8 mouse cellular contexts compared by ENCODE assay signal in genomic region chr11:97936758-97937157, GRCm38 (mm10). TPM values are rescaled to one million over a fixed set of nuclear protein-coding genes. Genes with fewer than 3 reads are reported as not detected.
DNase-seq lines count a peak whose midpoint lies in the region; ATAC-seq and TF ChIP-seq lines count a peak whose summit lies in the region.

No protein-coding gene starts in this region.

- peak; percentile 88 to 94 (median 92) for TF ChIP-seq CTCF in MEL (IDR thresholded peaks at IDR 0.05 in 2 of 3, conservative IDR thresholded peaks at IDR 0.05 in 1 of 3; ENCODE audit: control insufficient read depth in 1 of 3, insufficient read depth in 1 of 3, low read depth in 2 of 3, low read length in 3 of 3, poor library complexity in 1 of 3, severe bottlenecking in 1 of 3)

- H3K36me3 ChIP-seq in intestine, embryonic 14.5 days (ENCODE audit: control insufficient read depth, insufficient read depth, low read length): no peaks in the 10 kb centered on the region
- H3K36me3 ChIP-seq in intestine, embryonic 15.5 days: no peaks in the 10 kb centered on the region
- H3K36me3 ChIP-seq in MEL (ENCODE audit: control insufficient read depth in 1 of 2, insufficient read depth in 2 of 2, low read length in 2 of 2): peaks cover 8 to 12% of the 10 kb centered on the region in 2 experiments
- no peaks in the 10 kb centered on the region for H3K36me3 ChIP-seq in myocyte (ENCODE audit: control insufficient read depth, insufficient read depth)

- H3K4me1 ChIP-seq in intestine, embryonic 14.5 days (replicated peaks; ENCODE audit: control insufficient read depth, insufficient read depth, low read length): no peaks in the 10 kb centered on the region
- H3K4me1 ChIP-seq in intestine, embryonic 15.5 days (replicated peaks): no peaks in the 10 kb centered on the region
- peaks cover 9% of the 10 kb centered on the region in 2 experiments for H3K4me1 ChIP-seq in MEL (ENCODE audit: control insufficient read depth in 1 of 2, insufficient read depth in 2 of 2, low read length in 2 of 2)

- TF ChIP-seq EP300 in MEL (IDR thresholded peaks at IDR 0.05; ENCODE audit: low read depth in 1 of 2, low read length in 2 of 2): no peak

- no peak overlapping the region for H3K9ac ChIP-seq in intestine, embryonic 14.5 days (ENCODE audit: low read length)
- no peak overlapping the region for H3K9ac ChIP-seq in intestine, embryonic 15.5 days
- no peak overlapping the region for H3K9ac ChIP-seq in MEL (ENCODE audit: control insufficient read depth, low read depth, low read length, poor library complexity, severe bottlenecking)

- TF ChIP-seq POLR2A in MEL (IDR thresholded peaks at IDR 0.05; ENCODE audit: control insufficient read depth in 1 of 2, insufficient read depth in 1 of 2, low read depth in 1 of 2, low read length in 2 of 2, poor library complexity in 1 of 2): no peak
- TF ChIP-seq POLR2A in myocyte (IDR thresholded peaks at IDR 0.05; ENCODE audit: insufficient read length, low read depth): no peak

- no peaks in the 10 kb centered on the region for H3K27me3 ChIP-seq in intestine, embryonic 14.5 days (replicated peaks; ENCODE audit: control insufficient read depth, insufficient read depth, low read length)
- no peaks in the 10 kb centered on the region for H3K27me3 ChIP-seq in intestine, embryonic 15.5 days (replicated peaks)
- H3K27me3 ChIP-seq in MEL (ENCODE audit: control insufficient read depth in 1 of 2, insufficient read depth in 2 of 2, low read length in 2 of 2) (no peaks in the 10 kb centered on the region), myocyte (ENCODE audit: control insufficient read depth, insufficient read depth, insufficient read length) (no peaks in the 10 kb centered on the region)

- ATAC-seq in intestine, embryonic 14.5 days (replicated peaks; ENCODE audit: low FRiP score, low TSS enrichment, low read depth): no peak
- ATAC-seq in intestine, embryonic 15.5 days: no peak

- TF ChIP-seq RAD21 in MEL (IDR thresholded peaks at IDR 0.05; ENCODE audit: low read depth, low read length): peak; percentile 94

- peak; percentile 64 for DNase-seq in intestine, embryonic 14.5 days (ENCODE audit: low spot score)
- DNase-seq in B cell, adult 2 months: peak; percentile 76 to 79
- peak; percentile 90 for DNase-seq in MEL (ENCODE audit: low read depth, low spot score)
- peak; percentile 71 for DNase-seq in embryo, embryonic 11 days
- DNase-seq in kidney, postnatal 14 days: peak; percentile 62
- peak; percentile 78 to 82 for DNase-seq in thymus, postnatal 36 days

- H3K79me2 ChIP-seq in MEL (ENCODE audit: control insufficient read depth, insufficient read depth, low read length, poor library complexity): no peaks in the 10 kb centered on the region
- H3K79me2 ChIP-seq in myocyte (ENCODE audit: control insufficient read depth, insufficient read depth): no peaks in the 10 kb centered on the region

- 39% methylated on average over 3 of the region's 3 CpGs for WGBS in intestine, embryonic 14.5 days
- 41% methylated on average over 3 of the region's 3 CpGs for WGBS in intestine, embryonic 15.5 days

- H3K27ac ChIP-seq in intestine, embryonic 14.5 days (ENCODE audit: low read depth): no peak overlapping the region
- H3K27ac ChIP-seq in intestine, embryonic 15.5 days: no peak overlapping the region
- H3K27ac ChIP-seq in MEL (ENCODE audit: control insufficient read depth, low read depth, low read length): peak overlapping the region; percentile 31; the same call in 1 of the 2 replicates

- no peaks in the 10 kb centered on the region for H3K9me3 ChIP-seq in intestine, embryonic 14.5 days (ENCODE audit: control insufficient read depth, low read length)
- H3K9me3 ChIP-seq in intestine, embryonic 15.5 days: no peaks in the 10 kb centered on the region
- H3K9me3 ChIP-seq in MEL (replicated peaks; ENCODE audit: insufficient read depth, low read length): no peaks in the 10 kb centered on the region

- H3ac ChIP-seq in myocyte (ENCODE audit: control insufficient read depth, insufficient read length): no peak overlapping the region

- H3K4me3 ChIP-seq in intestine, embryonic 14.5 days (ENCODE audit: low read depth, low read length): no peak overlapping the region
- no peak overlapping the region for H3K4me3 ChIP-seq in intestine, embryonic 15.5 days (replicated peaks)
- H3K4me3 ChIP-seq in MEL (ENCODE audit: control insufficient read depth in 1 of 2, insufficient read depth in 1 of 2, low read depth in 2 of 2, low read length in 2 of 2) (no peak overlapping the region), myocyte (no peak overlapping the region)

- no peak overlapping the region for H3K4me2 ChIP-seq in intestine, embryonic 14.5 days (ENCODE audit: low read length)
- H3K4me2 ChIP-seq in intestine, embryonic 15.5 days (replicated peaks): no peak overlapping the region
- peak overlapping the region; percentile 33 for H3K4me2 ChIP-seq in myocyte (ENCODE audit: low read depth)

TF ChIP-seq in MEL, 35 proteins besides CTCF, POLR2A, EP300 and RAD21:
- TF ChIP-seq CHD1 (IDR thresholded peaks at IDR 0.05; ENCODE audit: low read depth, low read length) (no peak), SIN3A (IDR thresholded peaks at IDR 0.05; ENCODE audit: low read length) (peak; percentile 59; the same call in 1 of the 2 replicates), SMC3 (IDR thresholded peaks at IDR 0.05; ENCODE audit: low read depth, low read length) (peak; percentile 91), ZNF384 (IDR thresholded peaks at IDR 0.05; ENCODE audit: low read depth, low read length) (peak; percentile 72), GATA1 (IDR thresholded peaks at IDR 0.05; ENCODE audit: low read depth, low read length) (0 out of 2 replicates have a peak, but pooled peaks have one; percentile 34), MYC (IDR thresholded peaks at IDR 0.05; ENCODE audit: low read depth, low read length) (0 out of 2 replicates have a peak, but pooled peaks have one; percentile 53), ZC3H11A (IDR thresholded peaks at IDR 0.05; ENCODE audit: low read depth, low read length) (peak; percentile 94), POLR2AphosphoS2 (IDR thresholded peaks at IDR 0.05; ENCODE audit: low read length) (no peak), ETS1 (IDR thresholded peaks at IDR 0.05; ENCODE audit: low read depth, low read length) (0 out of 2 replicates have a peak, but pooled peaks have one; percentile 19), TBP (IDR thresholded peaks at IDR 0.05; ENCODE audit: low read depth, low read length) (peak; percentile 56; the same call in 1 of the 2 replicates), MXI1 (IDR thresholded peaks at IDR 0.05; ENCODE audit: low read depth, low read length) (0 out of 2 replicates have a peak, but pooled peaks have one; percentile 1), RCOR1 (IDR thresholded peaks at IDR 0.05; ENCODE audit: low read depth, low read length) (no peak), JUND (IDR thresholded peaks at IDR 0.05; ENCODE audit: low read depth, low read length) (no peak)

TF ChIP-seq in myocyte, 11 proteins besides CTCF, POLR2A, EP300 and RAD21:
- TF ChIP-seq CEBPB (IDR thresholded peaks at IDR 0.05; ENCODE audit: insufficient read depth, poor library complexity, severe bottlenecking) (no peak), POLR2AphosphoS2 (IDR thresholded peaks at IDR 0.05; ENCODE audit: insufficient read length, low read depth) (no peak), TCF12 (IDR thresholded peaks at IDR 0.05; ENCODE audit: insufficient read depth, poor library complexity, severe bottlenecking) (no peak), MYOD1 (IDR thresholded peaks at IDR 0.05; ENCODE audit: control insufficient read depth in 1 of 3, insufficient read length in 2 of 3, low read depth in 2 of 3) (no peak), MAX (IDR thresholded peaks at IDR 0.05; ENCODE audit: low read depth) (no peak), MYOG (IDR thresholded peaks at IDR 0.05; ENCODE audit: control insufficient read depth in 1 of 3, insufficient read depth in 1 of 3, insufficient read length in 2 of 3, low read depth in 2 of 3) (no peak), TCF3 (IDR thresholded peaks at IDR 0.05; ENCODE audit: insufficient read length, low read depth) (no peak), USF1 (IDR thresholded peaks at IDR 0.05; ENCODE audit: low read depth) (no peak), REST (IDR thresholded peaks at IDR 0.05; ENCODE audit: insufficient read depth, insufficient read length) (no peak), E2F4 (IDR thresholded peaks at IDR 0.05; ENCODE audit: insufficient read depth) (no peak), SRF (IDR thresholded peaks at IDR 0.05; ENCODE audit: control insufficient read depth, insufficient read length, low read depth) (no peak)
TF ChIP-seq in myocyte: peak in this region for 0.

RNA-seq across cellular contexts. Expression of gene Plxdc1, which starts 49.5 kb away (rescaled TPM):
- 0.09 and 0.30 TPM in 2 replicates for polyA plus RNA-seq in intestine, embryonic 14.5 days (2014; fragmentation: Nextera tagmentation; extraction: Ambion mirVana)
- 0.47 and 0.49 TPM in 2 replicates for polyA plus RNA-seq in intestine, embryonic 15.5 days (2015; fragmentation: Nextera tagmentation; extraction: Ambion mirVana)
- 13.1 and 15.1 TPM in 2 replicates for total RNA-seq in MEL (2012; rRNA removed)
- 10 to 100 TPM in 1 of 2 experiments, not detected in 1; 24.5 TPM for polyA plus RNA-seq in MEL (2012; ENCODE audit: insufficient read depth in 1 of 2, insufficient read length in 2 of 2, low read depth in 1 of 2, low replicate concordance in 2 of 2, missing spikeins in 1 of 2)
- 2.7 TPM for polyA plus RNA-seq in myocyte (2012; fragmentation: generic; extraction: Trizol)

RNA-seq across cellular contexts. Expression of gene Fbxo47, which starts 52.8 kb away (rescaled TPM):
- 0.39 and 0.54 TPM in 2 replicates for polyA plus RNA-seq in intestine, embryonic 14.5 days (2014; fragmentation: Nextera tagmentation; extraction: Ambion mirVana)
- polyA plus RNA-seq in intestine, embryonic 15.5 days (2015; fragmentation: Nextera tagmentation; extraction: Ambion mirVana): 0.65 and 0.68 TPM in 2 replicates
- 0.73 and 1.4 TPM in 2 replicates for total RNA-seq in MEL (2012; rRNA removed)
- polyA plus RNA-seq in MEL (2012; ENCODE audit: insufficient read depth in 1 of 2, insufficient read length in 2 of 2, low read depth in 1 of 2, low replicate concordance in 2 of 2, missing spikeins in 1 of 2) (1 to 10 TPM in 1 of 2 experiments, not detected in 1; 1.2 TPM), myocyte (2012; fragmentation: generic; extraction: Trizol) (0.32 TPM)

RNA-seq across cellular contexts. Expression of gene Arl5c, which starts 59.2 kb away (rescaled TPM):
- polyA plus RNA-seq in intestine, embryonic 14.5 days (2014; fragmentation: Nextera tagmentation; extraction: Ambion mirVana): 9.6 and 13.8 TPM in 2 replicates
- 7.6 and 11.8 TPM in 2 replicates for polyA plus RNA-seq in intestine, embryonic 15.5 days (2015; fragmentation: Nextera tagmentation; extraction: Ambion mirVana)
- 1.2 and 1.3 TPM in 2 replicates for total RNA-seq in MEL (2012; rRNA removed)
- 10 to 100 TPM in 1 of 2 experiments, not detected in 1; 10.4 TPM for polyA plus RNA-seq in MEL (2012; ENCODE audit: insufficient read depth in 1 of 2, insufficient read length in 2 of 2, low read depth in 1 of 2, low replicate concordance in 2 of 2, missing spikeins in 1 of 2)
- polyA plus RNA-seq in myocyte (2012; fragmentation: generic; extraction: Trizol): 2.1 TPM
